Mouse (Mus musculus) midbrain, postnatal 0 days (tissue): Measurements from ENCODE around the gene Ankrd33. TPM values are rescaled to one million over a fixed set of nuclear protein-coding genes. Genes with fewer than 3 reads are reported as not detected.

Experiments used
- ATAC-seq: fragments of 200-750 bp; cut with Nextera tagmentation; 2 replicates; pipeline ENCODE4 v1.8.0; 2017; ENCODE audit warnings: moderate number of reproducible peaks, mild to moderate bottlenecking, moderate TSS enrichment, moderate library complexity; ENCODE audit not compliant: low FRiP score
- DNase-seq: peaks from one replicate; pipeline ENCODE4 v3.0.0-alpha.2; 2015; ENCODE audit warnings: low spot score
- H3K27ac ChIP-seq: fragments of 300-500 bp; sonication (generic); 2 replicates; pipeline ENCODE4 v1.5.1; 2014; ENCODE audit warnings: low read depth, mild to moderate bottlenecking, low read length, mixed read lengths
- H3K27me3 ChIP-seq: fragments of 300-500 bp; sonication (generic); 2 replicates; pipeline ENCODE4 v1.6.1; 2014; ENCODE audit warnings: low read length, control low read depth, mixed read lengths; ENCODE audit not compliant: insufficient read depth
- H3K36me3 ChIP-seq: fragments of 300-500 bp; sonication (generic); 2 replicates; pipeline ENCODE4 v1.6.1; 2014; ENCODE audit warnings: low read length, control low read depth, mixed read lengths; ENCODE audit not compliant: insufficient read depth
- H3K4me1 ChIP-seq: fragments of 300-500 bp; sonication (generic); 2 replicates; pipeline ENCODE4 v1.6.1; 2014; ENCODE audit warnings: mild to moderate bottlenecking, control low read depth, antibody characterized with exemption, low read length, mixed read lengths; ENCODE audit not compliant: insufficient read depth
- H3K4me2 ChIP-seq: fragments of 300-500 bp; sonication (generic); 2 replicates; pipeline ENCODE4 v1.6.1; 2014; ENCODE audit warnings: low read depth, mild to moderate bottlenecking, low read length, mixed read lengths; ENCODE audit not compliant: poor library complexity, severe bottlenecking
- H3K4me3 ChIP-seq: fragments of 300-500 bp; sonication (generic); 2 replicates; pipeline ENCODE4 v1.5.1; 2014; ENCODE audit warnings: low read depth, mild to moderate bottlenecking, low read length, moderate library complexity
- H3K9ac ChIP-seq: fragments of 300-500 bp; sonication (generic); replicated peaks from 2 replicates; pipeline ENCODE4 v1.6.1; 2014; ENCODE audit warnings: mild to moderate bottlenecking, low read length, moderate library complexity, mixed read lengths; ENCODE audit not compliant: poor library complexity, severe bottlenecking
- H3K9me3 ChIP-seq: fragments of 300-500 bp; sonication (generic); 2 replicates; pipeline ENCODE4 v1.6.1; 2016; ENCODE audit warnings: low read length, control low read depth
- CTCF ChIP-seq: IDR thresholded peaks from 2 replicates; pipeline ENCODE4 v1.5.1; 2016; ENCODE audit warnings: antibody characterized with exemption, mild to moderate bottlenecking
- WGBS: fragments of 180-500 bp; shearing (Covaris S2); extraction: QIAGEN DNeasy Blood & Tissue Kit; methylation state at CpG from one replicate; pipeline ENCODE4 v1.1.7; 2014; 5-methylcytosine and 5-hydroxymethylcytosine counted together
- polyA plus RNA-seq: library from polyadenylated mRNA; unstranded; fragments of >200 nt; fragmentation: Nextera tagmentation; extraction: Ambion mirVana; gene quantifications from 2 replicates; pipeline ENCODE4 v1.2.1, GENCODE M21; 2015
- total RNA-seq: library from RNA; depleted of rRNA; stranded (reverse); fragments of >200 nt; gene quantifications from 2 replicates; pipeline ENCODE4 v1.2.3, GENCODE M21; 2014

Gene Ankrd33
- total and polyA plus RNA-seq, 2 experiments from 2014 or later, result not detected

GRCm38 (mm10) chr15:101070762-101071161, 44.8 kb upstream of the Ankrd33 start:
- no peak for ATAC-seq
- no peaks in the 10 kb centered on the region for H3K36me3 ChIP-seq
- 0 out of 2 replicates have a peak, but pooled peaks cover 3% of the 10 kb centered on the region for H3K4me1 ChIP-seq
- WGBS, result 45% methylated on average over 5 of the region's 5 CpGs
- no peak for DNase-seq
- no peak overlapping the region for H3K9ac ChIP-seq
- no peak for TF ChIP-seq CTCF
- H3K27ac ChIP-seq, result no peak overlapping the region
- no peak overlapping the region for H3K4me3 ChIP-seq
- H3K27me3 ChIP-seq, result no peaks in the 10 kb centered on the region
- no peaks in the 10 kb centered on the region for H3K9me3 ChIP-seq
- H3K4me2 ChIP-seq, result no peak overlapping the region

- Histone ChIP-seq H3K36me3 (no peaks in the 10 kb centered on the region), H3K4me2 (no peak overlapping the region), H3K27me3 (no peaks in the 10 kb centered on the region), H3K4me1 (peaks cover 15% of the 10 kb centered on the region; the same call in 1 of the 2 replicates), H3K27ac (no peak overlapping the region), H3K9ac (no peak overlapping the region), H3K9me3 (no peaks in the 10 kb centered on the region), H3K4me3 (no peak overlapping the region)
- no peak for TF ChIP-seq CTCF
- DNase-seq (no peak), ATAC-seq (no peak)
- WGBS, result 74% methylated on average over 2 of the region's 2 CpGs
Measured at GRCm38 (mm10) chr15:101072736-101073135, 42.8 kb upstream of the Ankrd33 start.

GRCm38 (mm10) chr15:101074067-101074466, 41.5 kb upstream of the Ankrd33 start:
- 71% methylated on average over 5 of the region's 5 CpGs for WGBS
- no peaks in the 10 kb centered on the region for H3K36me3 ChIP-seq
- no peak overlapping the region for H3K9ac ChIP-seq
- no peak overlapping the region for H3K4me2 ChIP-seq
- DNase-seq (no peak), ATAC-seq (no peak)
- no peak overlapping the region for H3K4me3 ChIP-seq
- no peaks in the 10 kb centered on the region for H3K27me3 ChIP-seq
- H3K9me3 ChIP-seq, result no peaks in the 10 kb centered on the region
- H3K27ac ChIP-seq, result no peak overlapping the region
- no peak for TF ChIP-seq CTCF
- peaks cover 15% of the 10 kb centered on the region; the same call in 1 of the 2 replicates for H3K4me1 ChIP-seq

GRCm38 (mm10) chr15:101075150-101075549, 40.4 kb upstream of the Ankrd33 start:
- DNase-seq (no peak), ATAC-seq (no peak)
- Histone ChIP-seq H3K4me2 (no peak overlapping the region), H3K9ac (no peak overlapping the region), H3K9me3 (no peaks in the 10 kb centered on the region), H3K36me3 (no peaks in the 10 kb centered on the region), H3K27me3 (no peaks in the 10 kb centered on the region), H3K4me3 (no peak overlapping the region), H3K27ac (no peak overlapping the region), H3K4me1 (peaks cover 15% of the 10 kb centered on the region; the same call in 1 of the 2 replicates)
- 73% methylated on average over 4 of the region's 4 CpGs for WGBS
- TF ChIP-seq CTCF, result no peak

- H3K4me3 ChIP-seq, result no peak overlapping the region
- no peaks in the 10 kb centered on the region for H3K27me3 ChIP-seq
- 41% methylated on average over 5 of the region's 5 CpGs for WGBS
- ATAC-seq, result 0 out of 2 replicates have a peak, but pooled peaks have one; percentile 14
- TF ChIP-seq CTCF, result no peak
- peaks cover 15% of the 10 kb centered on the region; the same call in 1 of the 2 replicates for H3K4me1 ChIP-seq
- H3K9me3 ChIP-seq, result no peaks in the 10 kb centered on the region
- H3K9ac ChIP-seq, result no peak overlapping the region; the same call in 1 of the 2 replicates
- no peak for DNase-seq
- no peak overlapping the region for H3K27ac ChIP-seq
- peak overlapping the region; percentile 88 for H3K4me2 ChIP-seq
- H3K36me3 ChIP-seq, result no peaks in the 10 kb centered on the region
Measured at GRCm38 (mm10) chr15:101075656-101076055, 39.9 kb upstream of the Ankrd33 start.

- no peaks in the 10 kb centered on the region for H3K27me3 ChIP-seq
- 0 out of 2 replicates have a peak, but pooled peaks have one; percentile 6 for ATAC-seq
Measured at GRCm38 (mm10) chr15:101076071-101077000, 39.2 kb upstream of the Ankrd33 start.

More at GRCm38 (mm10) chr15:101076071-101077000, 39.2 kb upstream of the Ankrd33 start:
- Histone ChIP-seq H3K4me3 (peak overlapping the region; percentile 56), H3K4me1 (peaks cover 15% of the 10 kb centered on the region; the same call in 1 of the 2 replicates), H3K9me3 (no peaks in the 10 kb centered on the region), H3K36me3 (no peaks in the 10 kb centered on the region), H3K9ac (no peak overlapping the region; the same call in 1 of the 2 replicates), H3K4me2 (peak overlapping the region; percentile 88), H3K27ac (no peak overlapping the region)
- WGBS, result 8% methylated on average over 26 of the region's 26 CpGs
- peak; percentile 77 for DNase-seq
- no peak for TF ChIP-seq CTCF
